Mouse (Mus musculus) ES-E14 (cell line): ENCODE results near the gene Plxdc2.

ENCODE experiments used
- HCFC1 ChIP-seq: IDR thresholded peaks from 2 replicates; pipeline ENCODE4 v1.6.1; 2012; ENCODE audit warnings: low read length, inconsistent platforms, borderline replicate concordance; ENCODE audit not compliant: insufficient read depth
- MAFK ChIP-seq: IDR thresholded peaks from 2 replicates; pipeline ENCODE4 v1.6.1; 2014; ENCODE audit warnings: mild to moderate bottlenecking, low read depth, low read length, inconsistent platforms; ENCODE audit not compliant: insufficient read depth
- ZC3H11A ChIP-seq: IDR thresholded peaks from 2 replicates; pipeline ENCODE4 v1.6.1; 2012; ENCODE audit warnings: low read depth, mild to moderate bottlenecking, inconsistent platforms, low read length, borderline replicate concordance
- ZNF384 ChIP-seq: IDR thresholded peaks from 2 replicates; pipeline ENCODE4 v1.6.1; 2012; ENCODE audit warnings: low read depth, low read length, inconsistent platforms

DNA sequence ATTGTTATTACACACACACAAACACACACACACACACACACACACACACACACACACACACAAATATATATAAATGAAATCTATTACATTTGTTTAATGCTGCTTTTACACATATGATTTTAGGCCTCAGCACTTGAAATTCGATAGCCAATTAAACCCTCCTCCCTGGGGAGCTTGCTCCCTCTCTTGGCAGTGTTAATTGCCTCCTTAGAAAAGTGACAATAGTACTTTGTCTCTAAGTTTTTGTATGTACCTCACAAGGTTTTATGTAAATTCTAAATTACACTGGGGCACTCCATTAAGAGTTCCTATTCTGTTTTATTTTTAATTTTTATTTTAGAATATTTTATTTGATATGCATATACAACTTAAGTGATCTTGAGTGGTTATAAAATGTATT, 176.1 kb downstream of the Plxdc2 start:
- no peak for TF ChIP-seq MAFK
- TF ChIP-seq ZC3H11A = no peak
- TF ChIP-seq ZNF384 = no peak
- no peak for TF ChIP-seq HCFC1
